Mouse (Mus musculus) brown adipose tissue, adult 24 weeks (tissue): ENCODE measurements around the gene Krt24. TPM values are rescaled to one million over a fixed set of nuclear protein-coding genes. Genes with fewer than 3 reads are reported as not detected.
A peak's percentile ranks its signal among the peaks of the same experiment; 100 is the strongest.
"Not testable (repeated sequence)": the region's sequence is repeated elsewhere in the genome, so short reads cannot be mapped to it uniquely, and the experiment has no call there.

Experiments used
- H3K27ac ChIP-seq: fragments of 200-500 bp; replicated peaks from 2 replicates; pipeline ENCODE4 v1.5.1; 2012; ENCODE audit warnings: low read depth, mild to moderate bottlenecking, low read length
- H3K4me1 ChIP-seq: fragments of 200-500 bp; 2 replicates; pipeline ENCODE4 v1.6.1; 2012; ENCODE audit warnings: low read length, mixed read lengths; ENCODE audit not compliant: control insufficient read depth, insufficient read depth, insufficient read length
- H3K4me3 ChIP-seq: fragments of 200-500 bp; 2 replicates; pipeline ENCODE4 v1.5.1; 2012; ENCODE audit warnings: low read depth, mild to moderate bottlenecking, low read length, moderate library complexity; ENCODE audit not compliant: insufficient read depth
- polyA plus RNA-seq: library from polyadenylated mRNA; stranded (reverse); fragments of >200 nt; gene quantifications from 2 replicates; pipeline ENCODE4 v1.2.4, GENCODE M21; 2012; ENCODE audit not compliant: missing spikeins, insufficient read depth, insufficient read length

The Krt24 gene
- polyA plus RNA-seq, 1 experiment, result not detected

DNA sequence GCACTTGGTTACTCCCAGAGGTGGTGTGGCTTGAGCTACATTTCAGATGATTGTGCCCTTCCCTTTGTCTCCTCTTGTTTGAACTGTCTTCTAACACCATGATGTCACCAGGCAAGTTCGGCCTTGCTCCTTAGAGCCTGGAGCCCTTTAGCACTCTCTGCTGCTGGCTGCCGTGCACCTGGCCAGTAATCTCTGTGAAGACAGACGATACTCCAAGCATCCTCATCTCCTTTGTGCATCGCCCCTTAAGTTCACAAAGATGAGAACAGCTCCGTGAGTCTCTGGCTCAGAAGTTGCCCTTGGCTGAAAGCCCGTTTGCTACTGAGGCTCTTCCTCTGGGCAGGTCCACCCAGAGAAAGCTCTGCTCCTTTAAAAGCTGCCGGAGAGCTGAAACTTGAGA is 8.3 kb downstream of the Krt24 start:
- no peak overlapping the region for H3K27ac ChIP-seq
- no peaks in the 10 kb centered on the region for H3K4me1 ChIP-seq

DNA sequence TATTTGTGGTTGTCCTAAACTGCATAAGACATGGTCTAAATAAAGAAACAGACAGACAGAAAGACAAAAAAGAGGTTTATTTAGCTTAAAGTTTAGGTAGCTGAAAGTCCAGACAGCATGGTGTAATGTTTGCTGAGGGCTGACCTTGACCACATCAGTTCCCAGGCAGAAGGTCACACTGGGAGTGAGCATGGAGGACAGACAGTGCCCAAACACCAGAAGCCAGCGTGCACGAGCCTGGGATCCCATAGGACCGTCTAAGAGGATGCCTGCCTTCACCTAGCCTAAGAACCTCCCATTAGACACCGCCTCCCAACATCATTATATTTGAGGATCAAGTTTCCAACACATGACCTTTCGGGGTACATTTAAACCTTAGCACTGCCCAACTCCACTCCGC is 9.4 kb downstream of the Krt24 start:
- H3K4me3 ChIP-seq, result no peak overlapping the region
- no peaks in the 10 kb centered on the region for H3K4me1 ChIP-seq
- H3K27ac ChIP-seq, result no peak overlapping the region

More for the DNA sequence above, 8.3 kb downstream of the Krt24 start:
- no peak overlapping the region for H3K4me3 ChIP-seq

DNA sequence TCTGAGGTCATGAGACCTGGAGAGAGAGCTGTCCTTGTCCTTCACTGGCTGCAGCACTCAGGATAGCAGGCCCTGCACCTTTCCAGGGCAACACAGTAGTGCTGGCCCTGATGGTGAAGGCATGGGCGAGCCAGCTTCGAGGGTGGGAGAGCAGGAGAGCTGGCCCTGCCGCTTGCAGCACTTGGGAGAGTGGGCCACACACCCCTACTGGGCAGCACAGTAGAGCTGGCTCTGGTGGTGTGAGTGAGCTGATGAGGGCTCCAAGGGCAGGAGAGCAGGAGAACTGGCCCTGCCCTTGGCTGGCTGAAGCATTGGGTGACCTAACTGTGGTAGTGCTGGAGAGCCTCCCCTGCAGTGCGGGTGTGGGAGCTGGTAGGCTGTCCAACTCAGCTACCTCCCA is 12.3 kb downstream of the Krt24 start:
- Histone ChIP-seq H3K4me1 (no peaks in the 10 kb centered on the region), H3K27ac (no peak overlapping the region), H3K4me3 (no peak overlapping the region)

DNA sequence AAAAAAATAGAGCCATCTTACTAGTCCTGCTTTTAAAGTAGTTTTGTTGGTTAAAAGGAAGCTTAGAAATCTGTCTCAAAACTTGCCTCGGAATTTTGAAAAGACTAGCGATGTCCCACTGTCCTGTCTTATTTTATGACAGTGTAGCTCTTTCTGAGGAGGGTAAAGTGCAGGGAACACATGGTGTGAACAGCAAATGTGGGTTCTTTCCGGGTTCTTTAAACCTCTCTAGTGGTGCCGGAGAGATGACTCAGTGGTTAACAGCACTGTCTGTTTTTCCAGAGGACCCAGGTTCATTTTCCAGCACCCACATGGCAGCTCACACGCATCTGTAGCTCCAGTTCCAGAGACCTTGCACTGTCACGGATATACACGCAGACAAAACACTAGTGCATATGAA is 15.9 kb downstream of the Krt24 start:
- Histone ChIP-seq H3K4me1 (no peaks in the 10 kb centered on the region), H3K27ac (no peak overlapping the region), H3K4me3 (no peak overlapping the region)

DNA sequence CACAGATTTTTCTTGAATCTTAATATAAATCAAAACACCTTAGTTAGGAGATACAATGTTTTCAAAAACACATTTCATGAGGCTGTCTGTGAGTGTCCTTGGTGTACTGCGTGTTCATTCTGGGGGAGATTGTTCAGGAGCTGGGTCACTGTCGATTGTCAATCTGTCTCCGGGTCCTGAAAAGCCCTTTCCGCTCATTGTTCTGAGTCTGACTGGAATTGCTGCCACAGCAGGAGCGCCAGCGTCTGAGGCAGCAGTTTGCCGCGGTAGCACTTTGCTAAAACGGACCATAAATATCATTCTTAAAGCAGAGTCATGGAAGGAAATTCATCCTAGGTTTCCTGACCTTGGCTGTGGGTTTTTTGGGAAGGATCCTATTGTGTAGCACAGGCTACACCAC is 19.3 kb downstream of the Krt24 start:
- Histone ChIP-seq H3K27ac (peak overlapping the region; percentile 51; the same call in 1 of the 2 replicates), H3K4me1 (no peaks in the 10 kb centered on the region), H3K4me3 (no peak overlapping the region; the same call in 1 of the 2 replicates)

DNA sequence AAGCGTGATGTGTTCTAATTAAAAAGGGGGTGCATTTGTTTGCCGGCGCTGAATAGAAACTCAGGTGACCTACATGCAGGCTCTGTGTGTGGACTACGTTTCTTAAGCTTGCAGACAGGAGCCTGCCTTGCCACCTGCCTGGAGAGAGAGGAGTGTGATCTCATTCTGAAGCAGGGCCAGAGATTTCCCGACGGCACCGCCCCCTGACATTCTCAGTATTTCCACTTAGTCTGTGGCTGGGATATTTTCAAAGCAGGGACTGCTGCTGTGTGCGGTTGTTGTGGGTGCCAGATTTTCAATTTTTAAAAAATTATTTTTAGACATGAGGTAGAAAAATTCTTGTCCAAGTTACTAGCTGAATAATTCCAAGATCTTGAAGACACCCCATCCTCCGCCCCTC is 19.8 kb downstream of the Krt24 start:
- H3K4me1 ChIP-seq, result no peaks in the 10 kb centered on the region
- H3K27ac ChIP-seq, result no peak overlapping the region
- H3K4me3 ChIP-seq, result no peak overlapping the region

DNA sequence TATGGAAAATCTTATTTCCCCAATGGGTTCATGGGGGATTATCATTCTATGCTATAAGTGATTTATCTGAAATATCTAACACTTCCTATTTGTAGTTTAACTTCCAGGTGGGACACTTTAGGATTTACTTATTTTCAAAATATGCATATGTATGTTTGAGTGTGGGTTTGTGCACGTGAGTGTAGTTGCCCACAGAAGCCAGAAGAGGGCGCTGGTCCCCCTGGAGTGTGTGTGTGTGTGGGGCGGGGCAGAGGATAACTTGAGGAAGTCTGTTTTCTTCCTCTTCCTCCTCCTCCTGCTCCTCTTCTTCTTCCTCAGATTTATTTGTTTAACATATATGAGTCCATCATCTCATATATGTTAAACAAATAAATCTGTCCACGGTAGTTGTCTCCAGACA is 28.8 kb downstream of the Krt24 start:
- no peaks in the 10 kb centered on the region for H3K4me1 ChIP-seq
- H3K27ac ChIP-seq, result no peak overlapping the region
- H3K4me3 ChIP-seq, result no peak overlapping the region

DNA sequence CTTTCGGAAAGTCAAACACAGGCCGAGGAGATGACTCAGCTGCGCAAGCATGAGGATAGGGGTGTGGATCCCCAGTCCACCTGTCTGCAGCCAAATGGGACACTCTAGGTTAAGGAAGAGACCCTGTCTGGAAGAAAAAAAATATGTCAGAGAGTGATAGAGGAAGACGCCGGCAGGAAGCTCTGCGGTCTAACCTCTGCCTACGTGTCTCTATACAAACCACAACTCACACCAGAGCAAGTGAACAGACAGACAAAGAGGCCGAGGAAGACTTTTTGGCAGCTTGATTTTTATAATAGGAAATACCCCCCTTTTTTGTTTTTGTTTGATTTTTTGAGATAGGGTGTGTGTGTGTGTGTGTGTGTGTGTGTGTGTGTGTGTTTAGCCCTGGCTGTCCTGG is 29.7 kb downstream of the Krt24 start:
- H3K4me1 ChIP-seq, result no peaks in the 10 kb centered on the region
- H3K4me3 ChIP-seq, result no peak overlapping the region
- H3K27ac ChIP-seq, result no peak overlapping the region

DNA sequence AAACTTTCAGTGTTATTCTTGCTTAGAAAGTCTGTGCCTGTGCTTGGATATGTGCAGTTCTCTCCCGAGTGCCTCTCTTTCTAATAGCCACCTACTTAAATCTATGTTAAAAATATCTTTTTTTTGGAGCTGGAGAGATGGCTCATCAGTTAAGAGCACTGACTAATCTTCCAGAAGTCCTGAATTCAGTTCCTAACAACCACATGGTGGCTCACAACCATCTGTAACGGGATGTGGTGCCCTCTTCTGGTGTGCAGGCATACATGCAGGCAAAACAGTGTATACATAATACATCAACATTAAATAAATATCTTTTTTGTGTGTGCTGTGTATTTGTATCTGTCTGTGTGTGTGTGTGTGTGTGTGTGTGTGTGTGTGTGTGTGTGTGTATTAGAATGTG is 31.2 kb downstream of the Krt24 start:
- H3K27ac ChIP-seq, result no peak overlapping the region
- H3K4me3 ChIP-seq, result no peak overlapping the region
- no peaks in the 10 kb centered on the region for H3K4me1 ChIP-seq

DNA sequence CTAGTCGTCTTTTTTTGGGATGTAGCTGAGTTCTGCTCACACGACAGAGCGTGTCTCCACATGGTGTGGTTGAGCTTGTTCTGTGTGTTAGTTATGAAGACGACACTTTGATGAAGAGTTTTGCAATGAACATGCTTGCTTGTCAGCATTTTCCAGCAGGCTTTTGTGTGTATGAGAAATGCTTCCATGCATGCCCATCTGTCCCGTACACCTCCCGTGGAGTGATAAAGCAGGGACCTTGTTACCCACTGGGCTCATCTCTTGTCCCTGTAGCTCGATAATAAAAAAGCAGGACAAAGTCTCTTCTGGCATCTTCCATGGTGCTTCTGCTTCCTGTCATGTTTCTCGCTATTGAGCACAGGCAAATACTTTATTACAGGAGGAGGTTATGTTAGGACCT is 32.4 kb downstream of the Krt24 start:
- no peaks in the 10 kb centered on the region for H3K4me1 ChIP-seq
- H3K4me3 ChIP-seq, result no peak overlapping the region
- H3K27ac ChIP-seq, result no peak overlapping the region

DNA sequence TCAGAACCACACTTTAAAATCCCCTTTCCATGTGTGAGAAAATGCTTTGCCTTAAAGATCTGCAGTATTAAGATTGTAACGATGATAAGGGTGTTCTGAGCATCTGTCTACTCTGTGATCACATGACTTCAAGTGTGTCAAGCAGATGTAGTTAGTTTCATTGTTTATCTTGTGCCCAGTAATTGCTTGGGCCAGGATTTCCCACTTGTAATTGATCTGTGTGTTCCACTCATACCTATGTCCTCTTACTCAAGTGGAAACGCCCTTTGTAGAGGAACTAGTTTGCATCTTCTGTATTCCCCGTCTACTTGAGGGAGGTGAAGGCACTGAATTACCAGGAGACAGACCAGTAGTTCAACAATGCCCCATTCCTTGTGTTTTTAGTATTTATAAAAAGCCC is 34.4 kb downstream of the Krt24 start:
- Histone ChIP-seq H3K27ac (no peak overlapping the region), H3K4me3 (no peak overlapping the region), H3K4me1 (no peaks in the 10 kb centered on the region)

DNA sequence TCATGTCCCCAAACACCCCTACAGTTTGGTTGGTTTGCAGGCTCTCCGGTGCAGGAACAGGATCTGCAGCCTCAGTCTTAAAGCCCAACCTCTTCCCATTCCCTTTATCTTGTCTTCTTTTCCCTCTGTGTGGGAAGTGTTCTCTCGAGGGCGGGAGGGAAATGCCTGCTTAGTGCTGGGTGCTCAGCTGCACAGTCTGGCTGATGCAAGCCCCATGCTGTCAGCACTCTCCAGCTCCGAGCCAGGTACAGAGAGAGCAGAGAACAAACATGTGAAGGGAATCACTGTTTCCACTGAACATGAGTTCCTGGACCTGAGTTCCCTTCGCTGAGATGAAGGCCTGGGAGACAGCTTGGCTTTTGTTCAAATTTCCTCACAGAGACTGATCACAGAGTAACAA is 34.8 kb downstream of the Krt24 start:
- H3K4me1 ChIP-seq, result no peaks in the 10 kb centered on the region
- H3K4me3 ChIP-seq, result no peak overlapping the region
- H3K27ac ChIP-seq, result no peak overlapping the region

DNA sequence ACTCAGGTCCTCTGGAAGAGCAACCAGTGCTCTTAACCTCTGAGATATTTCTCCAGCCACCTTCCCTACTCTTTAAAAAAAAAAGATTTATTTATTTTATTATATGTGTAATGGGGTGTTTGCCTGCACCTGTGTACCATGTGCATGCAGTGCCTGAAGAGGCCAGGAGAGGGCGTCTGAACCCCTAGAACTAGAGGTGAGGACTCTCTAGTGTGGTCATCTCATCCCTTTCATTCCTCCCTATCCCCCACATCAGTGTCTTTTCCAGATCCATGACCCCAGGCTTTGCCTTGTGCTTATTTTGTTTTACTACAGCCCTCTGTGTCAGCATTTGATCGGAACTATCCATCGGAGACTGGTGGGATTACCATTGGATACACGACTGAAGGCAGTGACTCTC is 35.9 kb downstream of the Krt24 start:
- Histone ChIP-seq H3K27ac (no peak overlapping the region), H3K4me3 (no peak overlapping the region), H3K4me1 (no peaks in the 10 kb centered on the region)

DNA sequence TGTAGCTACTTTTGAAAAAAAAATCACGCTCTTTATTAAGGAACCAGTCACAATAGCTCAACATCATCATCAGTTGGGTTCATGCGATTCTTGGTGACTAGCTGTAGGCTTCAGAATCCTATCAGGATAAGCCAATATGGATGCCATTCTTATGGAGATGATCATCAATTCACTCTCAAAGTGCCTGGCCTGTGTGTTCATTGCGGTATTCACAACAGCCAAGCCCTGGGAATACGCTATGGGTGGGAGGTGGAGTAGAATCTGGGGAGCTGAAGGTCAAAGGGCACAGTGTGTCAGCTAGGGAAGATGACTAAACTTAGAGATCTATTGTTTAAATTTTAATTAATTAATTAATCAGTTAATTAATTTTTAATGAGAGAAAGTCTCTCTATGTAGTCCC is 37.1 kb downstream of the Krt24 start:
- H3K4me1 ChIP-seq, result no peaks in the 10 kb centered on the region
- H3K27ac ChIP-seq, result no peak overlapping the region
- no peak overlapping the region for H3K4me3 ChIP-seq

DNA sequence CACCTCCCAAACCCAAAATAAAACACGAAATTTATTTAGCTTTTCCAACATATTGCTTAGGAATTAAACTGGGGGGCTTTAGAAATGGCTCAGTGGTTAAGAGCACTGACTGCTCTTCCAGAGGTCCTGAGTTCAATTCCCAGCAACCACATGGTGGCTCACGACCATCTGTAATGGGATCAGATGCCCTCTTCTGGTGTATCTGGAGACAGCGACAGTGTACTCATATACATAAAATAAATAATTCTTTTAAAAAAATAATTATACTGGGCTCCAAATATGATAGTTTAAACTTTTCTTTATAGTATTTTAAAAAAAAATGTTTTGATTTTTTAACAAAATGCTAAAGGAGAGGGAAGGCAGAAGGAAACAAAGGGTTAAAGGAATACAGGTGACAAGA is 40.5 kb downstream of the Krt24 start:
- not testable (repeated sequence) for H3K4me3 ChIP-seq, H3K4me1 ChIP-seq
- H3K27ac ChIP-seq, result 0 out of 2 replicates have a peak overlapping the region, but pooled peaks have one; percentile 42

DNA sequence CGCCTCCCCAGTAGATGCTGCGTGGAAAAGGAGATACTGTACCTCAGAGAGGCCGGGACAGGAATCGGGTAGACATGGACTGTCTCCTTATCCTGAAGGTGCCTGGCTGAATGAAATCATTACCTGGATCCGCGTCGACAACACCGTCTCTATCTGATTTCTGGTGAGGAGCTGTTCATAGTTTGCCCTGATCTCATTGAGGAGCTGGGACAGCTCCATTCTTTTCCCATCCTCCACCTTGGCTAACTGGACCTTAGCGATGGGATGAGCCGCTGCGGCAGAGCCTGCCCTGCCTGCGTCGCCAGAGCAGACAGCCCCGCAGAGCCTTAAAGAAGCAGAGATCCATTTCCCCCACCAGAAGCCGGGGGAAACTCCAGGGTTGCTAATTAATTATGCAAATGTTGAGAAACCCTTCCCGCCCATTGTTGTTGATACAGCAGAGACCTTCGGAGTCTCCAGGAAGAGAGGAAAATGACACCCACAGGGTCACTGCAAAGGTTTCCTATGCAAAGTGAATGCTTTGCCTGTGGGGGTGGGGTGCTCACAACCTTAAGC is 41.2 kb downstream of the Krt24 start, which contains the start of gene Krt222:
Gene Krt222, minus strand, starts transcription at position 266 of the 555 bp plus-strand sequence.
- H3K4me3 ChIP-seq, result peak within 1 kb of the TSS; percentile 58
- H3K27ac ChIP-seq, result peak within 1 kb of the TSS; percentile 89
- H3K4me1 ChIP-seq, result no peaks in the 10 kb centered on the region
